Mouse (Mus musculus): ENCODE results near the gene Fam129b.
"Not testable (repeated sequence)": the region's sequence is repeated elsewhere in the genome, so short reads cannot be mapped to it uniquely, and the experiment has no call there.

Fam129b gene

GRCm38 (mm10) chr2:32875675-32876489 is at the start of gene Fam129b:
TSS of gene Fam129b (plus strand) at chr2:32876114.
- DNase-seq: peak; percentile 75

DNA sequence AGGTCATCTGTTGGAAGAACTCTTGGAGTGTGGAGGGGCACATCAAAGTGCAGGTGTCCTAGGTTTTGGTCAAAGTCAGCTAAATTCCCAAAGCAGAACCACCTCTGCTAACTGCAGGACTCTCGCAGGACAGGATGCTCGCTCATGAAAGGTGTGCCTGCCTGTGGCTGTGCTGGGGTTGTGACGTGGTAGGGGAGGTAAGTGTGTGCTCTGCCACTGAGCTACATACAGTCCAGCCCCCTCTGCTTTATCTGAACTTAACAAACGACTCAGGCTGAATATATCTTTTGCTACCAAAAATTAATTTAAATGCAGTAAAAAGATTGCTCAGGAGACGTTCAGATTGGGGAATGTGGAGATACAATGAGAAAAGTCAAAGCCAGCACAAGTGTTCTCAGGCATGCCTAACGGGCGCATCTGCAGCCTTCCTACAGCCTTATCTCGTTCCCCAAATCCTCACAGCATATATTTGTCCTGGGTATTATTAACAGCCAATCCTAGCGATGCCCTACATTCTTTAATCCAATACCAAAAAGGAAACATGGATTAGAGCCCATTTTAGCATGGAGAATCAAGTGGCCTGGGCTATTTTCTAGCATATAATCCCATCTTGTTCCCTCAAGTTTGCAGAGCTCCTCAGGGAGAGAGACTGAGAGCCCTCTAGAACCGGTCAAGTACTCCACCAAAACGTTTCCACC is 46.8 kb upstream of the Fam129b start:
- no peak for DNase-seq

GRCm38 (mm10) chr2:32834496-32834895 is 41.4 kb upstream of the Fam129b start:
- peak; percentile 56 for DNase-seq

- DNase-seq: no peak
Observed at GRCm38 (mm10) chr2:32835588-32835987, 40.3 kb upstream of the Fam129b start.

DNA sequence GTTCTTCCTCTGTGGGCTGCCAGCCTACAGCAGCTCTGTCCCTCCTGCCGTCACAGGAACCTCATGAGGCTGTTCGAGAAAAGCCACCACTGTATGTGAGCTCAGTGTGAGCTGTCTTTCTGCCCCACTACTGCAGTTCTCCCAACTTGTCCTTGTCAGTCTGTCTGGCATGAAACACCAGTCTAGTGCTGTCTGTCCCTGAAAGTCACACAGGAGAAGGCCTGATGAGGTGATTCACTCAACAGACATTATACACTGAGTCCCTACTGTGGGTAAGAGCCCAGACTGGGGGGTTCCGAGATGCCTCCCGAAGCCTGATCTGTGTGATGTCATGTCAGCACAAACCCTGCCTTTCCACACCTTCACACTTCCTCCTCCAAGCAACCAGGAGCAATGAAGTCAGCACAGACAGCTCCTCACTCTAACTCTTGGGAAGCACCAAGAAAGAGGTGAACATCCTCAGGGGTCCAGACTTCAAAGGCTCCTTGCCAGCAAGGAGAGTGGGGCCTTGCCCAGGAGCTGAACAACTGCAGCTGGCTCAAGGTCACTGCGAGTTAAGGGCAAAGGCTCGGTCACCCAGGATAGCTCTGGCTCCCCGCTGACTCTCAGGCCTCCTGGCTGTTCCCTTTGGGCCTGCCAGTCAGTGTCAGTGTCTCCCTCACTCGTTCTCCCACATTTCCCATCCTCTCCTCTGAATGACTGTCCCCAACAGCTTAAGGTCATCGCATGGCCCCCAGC is 37.6 kb upstream of the Fam129b start:
- DNase-seq: no peak

DNA sequence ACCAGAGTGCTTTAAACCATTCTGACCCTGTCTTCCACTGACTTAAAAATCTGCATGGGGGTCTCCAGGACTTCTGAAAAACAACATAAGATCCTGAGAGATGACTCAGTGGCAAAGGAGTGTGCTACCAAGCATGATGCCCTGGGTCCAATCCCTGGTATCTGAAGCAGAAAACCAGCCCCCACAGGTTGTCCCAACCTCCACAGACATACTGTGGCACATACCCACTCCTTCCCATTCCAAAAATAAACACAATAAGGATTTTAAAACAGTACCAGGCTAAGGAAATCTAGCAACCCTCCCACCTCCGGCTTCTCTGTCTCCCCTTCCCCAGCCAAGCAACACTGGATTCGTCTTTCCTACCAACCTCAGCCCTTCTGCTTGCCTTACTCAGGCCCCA is 36.7 kb upstream of the Fam129b start:
- no peak for DNase-seq

DNA sequence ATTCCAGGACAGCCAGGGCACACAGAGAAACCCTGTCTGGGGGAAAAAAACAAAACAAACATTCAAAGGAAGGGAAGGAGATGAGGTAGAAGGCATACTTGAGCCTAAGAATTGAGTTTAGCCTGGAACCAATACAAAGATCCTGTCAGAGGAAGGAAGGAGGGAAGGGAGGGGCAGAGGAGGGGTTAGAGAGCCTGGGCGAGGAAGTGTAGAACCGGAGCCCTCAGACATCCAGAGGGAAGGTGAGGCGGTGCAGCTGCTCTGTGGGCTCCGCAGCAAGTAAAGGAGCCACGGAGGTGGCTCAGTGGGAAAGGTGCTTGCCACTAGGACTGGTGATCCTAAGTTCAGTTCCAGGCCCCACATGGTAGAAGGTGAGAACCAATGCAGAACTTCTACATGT is 34.8 kb upstream of the Fam129b start:
- DNase-seq: no peak

DNA sequence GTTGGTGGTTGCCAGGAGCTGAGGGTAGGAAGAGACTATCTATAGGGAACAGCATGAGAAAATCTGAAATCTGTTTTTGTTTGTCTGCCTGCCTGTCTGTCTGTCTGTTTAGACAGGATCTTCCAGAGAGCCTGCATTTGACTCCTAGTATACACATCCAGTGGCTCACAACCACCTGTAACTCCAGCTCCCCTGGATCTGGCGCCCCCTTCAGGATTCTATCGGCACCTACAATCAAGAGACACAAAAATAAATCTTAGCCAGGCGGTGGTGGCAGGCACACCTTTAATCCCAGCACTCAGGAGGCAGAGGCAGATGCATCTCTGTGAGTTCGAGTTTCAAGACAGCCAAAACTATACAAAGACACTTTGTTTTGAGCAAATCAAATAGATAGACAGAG is 33.4 kb upstream of the Fam129b start:
- DNase-seq: no peak

GRCm38 (mm10) chr2:32845572-32846100 is 30.3 kb upstream of the Fam129b start:
- no peak for DNase-seq

DNA sequence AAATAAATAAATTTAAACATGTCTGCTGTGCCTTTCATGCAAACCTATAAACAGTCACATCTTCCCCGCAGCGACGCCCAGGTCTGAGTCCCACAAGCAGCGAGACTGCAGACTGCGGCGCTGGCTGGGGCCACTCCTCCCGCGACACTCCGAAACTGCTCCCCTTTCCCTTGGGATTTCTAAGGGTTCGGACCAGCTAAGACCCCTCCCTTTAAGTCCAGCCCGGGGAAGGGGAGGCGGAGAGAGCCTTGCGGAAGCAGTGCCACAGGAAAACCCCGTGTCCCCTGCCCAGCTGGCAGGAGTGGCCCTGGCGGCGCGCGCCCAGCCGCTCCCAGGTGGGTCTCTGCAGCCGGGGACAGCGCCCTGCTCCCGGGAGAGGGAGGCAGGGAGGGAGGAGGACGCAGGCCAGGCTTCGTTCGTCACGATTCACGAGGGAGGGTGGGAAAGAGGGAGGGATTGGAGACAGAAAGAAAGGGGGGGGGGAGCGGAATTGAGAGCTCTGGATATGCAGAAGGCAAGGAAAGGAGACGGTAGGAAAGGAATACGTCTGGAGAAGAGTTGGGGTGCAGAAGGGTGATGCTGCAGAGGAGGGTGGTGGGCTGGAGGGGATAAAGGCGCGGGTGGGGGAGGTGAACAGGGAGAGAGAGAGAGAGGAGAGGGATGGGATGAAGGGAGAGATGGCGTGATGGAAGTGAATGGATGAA is 29.7 kb upstream of the Fam129b start:
- DNase-seq: peak; percentile 46

- DNase-seq: peak; percentile 85
Observed at GRCm38 (mm10) chr2:32846805-32847467, 29.0 kb upstream of the Fam129b start, which contains the start of gene Stxbp1. TSS of gene Stxbp1 (minus strand) at chr2:32847245.

DNA sequence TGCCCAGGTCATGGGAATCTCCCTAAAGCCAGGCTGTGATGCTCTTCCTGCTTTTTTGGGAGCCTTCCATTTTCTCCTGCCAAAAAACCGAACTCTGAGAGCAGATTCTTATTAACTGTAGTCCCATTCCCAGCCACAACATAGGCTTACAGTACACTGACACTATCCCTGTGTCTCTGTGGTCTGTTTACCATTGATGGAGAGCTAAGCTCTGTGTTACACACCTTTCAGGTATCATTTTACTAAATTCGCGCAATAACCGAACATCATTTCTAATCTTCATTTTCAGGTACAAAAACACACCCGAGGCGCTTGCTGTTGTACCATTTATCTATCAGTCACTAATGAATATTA is 28.5 kb upstream of the Fam129b start:
- DNase-seq: no peak

- DNase-seq: peak; percentile 47
Observed at GRCm38 (mm10) chr2:32852156-32852555, 23.8 kb upstream of the Fam129b start.

DNA sequence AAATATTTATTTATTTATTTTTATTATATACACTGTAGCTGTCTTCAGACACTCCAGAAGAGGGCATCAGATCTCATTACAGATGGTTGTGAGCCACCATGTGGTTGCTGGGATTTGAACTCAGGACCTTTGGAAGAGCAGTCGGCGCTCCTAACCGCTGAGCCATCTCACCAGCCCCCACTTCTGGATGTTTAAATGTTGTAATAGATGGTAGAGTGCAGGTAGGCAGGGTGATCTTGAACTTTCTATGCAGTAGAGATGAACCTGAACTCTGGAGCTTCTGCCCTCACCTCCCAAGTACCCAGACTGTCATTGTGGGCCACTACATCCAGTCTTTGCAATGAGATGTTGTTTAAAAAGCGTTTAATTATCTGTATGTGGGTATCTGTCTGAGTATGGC is 22.2 kb upstream of the Fam129b start:
- DNase-seq: not testable (repeated sequence)

- DNase-seq: peak; percentile 81
Observed at GRCm38 (mm10) chr2:32854206-32854605, 21.7 kb upstream of the Fam129b start.

DNA sequence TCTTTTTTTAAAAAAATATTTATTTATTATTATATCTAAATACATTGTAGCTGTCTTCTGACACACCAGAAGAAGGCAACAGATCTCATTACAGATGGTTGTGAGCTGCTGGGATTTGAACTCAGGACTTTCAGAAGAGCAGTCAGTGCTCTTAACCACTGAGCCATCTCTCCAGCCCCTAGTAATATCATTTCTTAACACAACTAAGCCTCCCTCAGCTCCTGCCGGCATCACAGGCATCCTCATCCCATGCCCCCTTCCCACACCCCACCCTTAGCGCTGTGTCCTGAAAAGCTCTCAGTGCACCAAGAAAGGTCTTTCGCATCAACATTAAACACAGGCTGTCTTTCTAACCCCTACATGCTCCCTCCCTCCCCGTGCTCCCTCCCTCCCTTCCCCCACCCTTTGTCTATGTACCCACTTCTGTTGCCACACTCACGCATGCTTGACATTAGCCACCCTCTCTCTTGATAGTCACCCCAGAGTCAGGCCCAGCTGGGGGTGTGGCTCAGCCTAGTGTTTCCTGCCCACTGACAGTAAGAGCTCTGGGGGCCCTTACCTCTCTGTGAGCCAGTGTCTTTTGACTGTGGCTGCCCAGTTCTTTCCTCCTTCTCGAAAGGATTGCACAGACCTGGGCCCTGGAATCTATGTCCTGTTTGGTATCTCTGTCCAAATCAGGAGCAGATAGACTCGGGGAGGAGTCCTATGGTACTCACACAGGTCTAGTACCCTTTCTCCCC is 20.7 kb upstream of the Fam129b start:
- no peak for DNase-seq

DNA sequence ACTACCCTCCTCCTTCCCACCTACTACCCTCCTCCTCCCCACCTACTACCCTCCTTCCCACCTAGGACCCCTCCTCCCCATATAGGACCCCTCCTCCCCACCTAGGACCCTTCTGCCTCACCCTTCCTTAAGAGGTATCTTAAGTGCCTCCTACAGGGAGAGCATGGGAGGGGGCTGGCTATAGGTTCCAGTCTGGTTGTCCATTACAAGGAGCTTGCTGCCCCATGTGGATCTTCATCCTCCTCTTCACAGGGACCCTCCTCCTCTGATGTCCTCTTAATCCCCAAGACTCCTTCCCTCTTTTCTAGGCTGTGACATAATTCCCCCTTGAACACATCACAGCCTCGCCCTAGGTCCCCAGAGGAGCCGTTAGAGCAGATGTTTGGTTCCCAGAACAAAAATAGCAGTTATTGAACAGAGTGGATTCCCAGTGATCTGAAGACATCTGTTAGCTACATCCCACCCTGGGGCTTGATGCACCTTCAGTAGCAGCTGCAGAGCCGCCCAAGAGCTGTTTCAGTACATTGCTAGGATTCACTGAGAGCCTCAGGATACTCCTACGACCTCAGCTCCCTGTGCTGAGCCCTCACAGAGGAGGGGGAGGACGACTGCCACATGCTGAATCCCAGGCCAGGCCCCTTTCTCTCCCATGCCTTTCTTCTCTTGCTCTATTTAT is 20.0 kb upstream of the Fam129b start:
- DNase-seq: no peak

- peak; percentile 56 for DNase-seq
Observed at GRCm38 (mm10) chr2:32857584-32857983, 18.3 kb upstream of the Fam129b start.

GRCm38 (mm10) chr2:32859010-32859621 is 16.8 kb upstream of the Fam129b start:
- no peak for DNase-seq

DNA sequence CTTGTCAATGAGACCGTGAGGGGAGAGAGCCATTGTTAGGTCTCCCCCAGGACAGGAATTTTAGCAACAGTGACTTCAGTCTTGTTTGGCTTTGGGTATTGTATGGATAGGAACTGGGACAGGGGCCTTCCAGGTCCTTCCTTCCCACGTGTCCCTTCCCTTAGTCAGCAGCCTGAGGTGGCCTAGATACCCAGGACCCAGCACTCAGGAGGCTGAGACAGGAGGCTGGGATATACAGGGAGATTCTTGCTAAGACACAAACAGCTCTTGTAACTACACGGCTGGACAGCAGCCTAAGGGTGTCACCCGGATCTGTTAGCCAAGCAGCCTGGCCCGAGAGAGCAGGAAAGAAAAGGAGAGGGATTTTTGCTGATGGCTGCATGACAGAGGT is 16.3 kb upstream of the Fam129b start:
- no peak for DNase-seq
